Mouse (Mus musculus): ENCODE measurements around the gene Topors. TPM values are rescaled to one million over a fixed set of nuclear protein-coding genes. Genes with fewer than 3 reads are reported as not detected.

Topors gene
- polyA plus RNA-seq, 1 experiment, result 25.5 TPM

- Histone ChIP-seq H3K27ac (ENCODE audit: insufficient read depth, low read depth, low read length) (no peak overlapping the region), H3K4me1 (ENCODE audit: control insufficient read depth, insufficient read depth, low read length) (peaks cover 16% of the 10 kb centered on the region), H3K4me3 (ENCODE audit: insufficient read depth, low read length) (no peak overlapping the region)
- TF ChIP-seq CTCF (IDR thresholded peaks at IDR 0.05; ENCODE audit: low read depth, low read length) (no peak), POLR2A (IDR thresholded peaks at IDR 0.05; ENCODE audit: borderline replicate concordance, low read depth, low read length) (no peak)
Observed at GRCm38 (mm10) chr4:40236829-40237228, 32.8 kb downstream of the Topors start.

GRCm38 (mm10) chr4:40234256-40234655 is 35.4 kb downstream of the Topors start:
- Histone ChIP-seq H3K4me3 (ENCODE audit: insufficient read depth, low read length) (no peak overlapping the region), H3K27ac (ENCODE audit: insufficient read depth, low read depth, low read length) (no peak overlapping the region), H3K4me1 (ENCODE audit: control insufficient read depth, insufficient read depth, low read length) (peaks cover 13% of the 10 kb centered on the region)
- TF ChIP-seq POLR2A (IDR thresholded peaks at IDR 0.05; ENCODE audit: borderline replicate concordance, low read depth, low read length), result no peak
- no peak for TF ChIP-seq CTCF (IDR thresholded peaks at IDR 0.05; ENCODE audit: low read depth, low read length)

GRCm38 (mm10) chr4:40233062-40233664 is 36.5 kb downstream of the Topors start:
- Histone ChIP-seq H3K27ac (ENCODE audit: insufficient read depth, low read depth, low read length) (no peak overlapping the region), H3K4me1 (ENCODE audit: control insufficient read depth, insufficient read depth, low read length) (peaks cover 9% of the 10 kb centered on the region), H3K4me3 (ENCODE audit: insufficient read depth, low read length) (no peak overlapping the region)
- TF ChIP-seq CTCF (IDR thresholded peaks at IDR 0.05; ENCODE audit: low read depth, low read length), result no peak
- no peak for TF ChIP-seq POLR2A (IDR thresholded peaks at IDR 0.05; ENCODE audit: borderline replicate concordance, low read depth, low read length)

- Histone ChIP-seq H3K4me3 (ENCODE audit: insufficient read depth, low read length) (no peak overlapping the region), H3K4me1 (ENCODE audit: control insufficient read depth, insufficient read depth, low read length) (peaks cover 5% of the 10 kb centered on the region; the same call in 1 of the 2 replicates), H3K27ac (ENCODE audit: insufficient read depth, low read depth, low read length) (no peak overlapping the region)
- TF ChIP-seq POLR2A (IDR thresholded peaks at IDR 0.05; ENCODE audit: borderline replicate concordance, low read depth, low read length) (no peak), CTCF (IDR thresholded peaks at IDR 0.05; ENCODE audit: low read depth, low read length) (no peak)
Observed at GRCm38 (mm10) chr4:40229723-40230122, 39.9 kb downstream of the Topors start.

GRCm38 (mm10) chr4:40227886-40228285 is 41.8 kb downstream of the Topors start:
- no peaks in the 10 kb centered on the region for H3K4me1 ChIP-seq (ENCODE audit: control insufficient read depth, insufficient read depth, low read length)
- no peak for TF ChIP-seq POLR2A (IDR thresholded peaks at IDR 0.05; ENCODE audit: borderline replicate concordance, low read depth, low read length)
- no peak for TF ChIP-seq CTCF (IDR thresholded peaks at IDR 0.05; ENCODE audit: low read depth, low read length)
- no peak overlapping the region for H3K4me3 ChIP-seq (ENCODE audit: insufficient read depth, low read length)
- H3K27ac ChIP-seq (ENCODE audit: insufficient read depth, low read depth, low read length), result no peak overlapping the region

GRCm38 (mm10) chr4:40227131-40227530 is 42.5 kb downstream of the Topors start:
- TF ChIP-seq CTCF (IDR thresholded peaks at IDR 0.05; ENCODE audit: low read depth, low read length), result no peak
- no peak for TF ChIP-seq POLR2A (IDR thresholded peaks at IDR 0.05; ENCODE audit: borderline replicate concordance, low read depth, low read length)
- H3K27ac ChIP-seq (ENCODE audit: insufficient read depth, low read depth, low read length), result no peak overlapping the region
- no peak overlapping the region for H3K4me3 ChIP-seq (ENCODE audit: insufficient read depth, low read length)
- no peaks in the 10 kb centered on the region for H3K4me1 ChIP-seq (ENCODE audit: control insufficient read depth, insufficient read depth, low read length)

GRCm38 (mm10) chr4:40226095-40226494 is 43.6 kb downstream of the Topors start:
- Histone ChIP-seq H3K27ac (ENCODE audit: insufficient read depth, low read depth, low read length) (no peak overlapping the region), H3K4me1 (ENCODE audit: control insufficient read depth, insufficient read depth, low read length) (no peaks in the 10 kb centered on the region), H3K4me3 (ENCODE audit: insufficient read depth, low read length) (no peak overlapping the region)
- no peak for TF ChIP-seq CTCF (IDR thresholded peaks at IDR 0.05; ENCODE audit: low read depth, low read length)
- TF ChIP-seq POLR2A (IDR thresholded peaks at IDR 0.05; ENCODE audit: borderline replicate concordance, low read depth, low read length), result no peak

GRCm38 (mm10) chr4:40221876-40222585 is 47.6 kb downstream of the Topors start:
- TF ChIP-seq POLR2A (IDR thresholded peaks at IDR 0.05; ENCODE audit: borderline replicate concordance, low read depth, low read length) (no peak), CTCF (IDR thresholded peaks at IDR 0.05; ENCODE audit: low read depth, low read length) (no peak)
- H3K4me3 ChIP-seq (ENCODE audit: insufficient read depth, low read length), result no peak overlapping the region
- no peak overlapping the region for H3K27ac ChIP-seq (ENCODE audit: insufficient read depth, low read depth, low read length)
- no peaks in the 10 kb centered on the region for H3K4me1 ChIP-seq (ENCODE audit: control insufficient read depth, insufficient read depth, low read length)

GRCm38 (mm10) chr4:40221004-40221760 is 48.5 kb downstream of the Topors start:
- H3K27ac ChIP-seq (ENCODE audit: insufficient read depth, low read depth, low read length), result no peak overlapping the region

GRCm38 (mm10) chr4:40220437-40220836 is 49.2 kb downstream of the Topors start:
- Histone ChIP-seq H3K4me3 (ENCODE audit: insufficient read depth, low read length) (no peak overlapping the region), H3K27ac (ENCODE audit: insufficient read depth, low read depth, low read length) (no peak overlapping the region), H3K4me1 (ENCODE audit: control insufficient read depth, insufficient read depth, low read length) (no peaks in the 10 kb centered on the region)
- TF ChIP-seq CTCF (IDR thresholded peaks at IDR 0.05; ENCODE audit: low read depth, low read length) (no peak), POLR2A (IDR thresholded peaks at IDR 0.05; ENCODE audit: borderline replicate concordance, low read depth, low read length) (no peak)

More at GRCm38 (mm10) chr4:40221004-40221760, 48.5 kb downstream of the Topors start:
- no peak overlapping the region for H3K4me3 ChIP-seq (ENCODE audit: insufficient read depth, low read length)
- H3K4me1 ChIP-seq (ENCODE audit: control insufficient read depth, insufficient read depth, low read length), result no peaks in the 10 kb centered on the region
- no peak for TF ChIP-seq CTCF (IDR thresholded peaks at IDR 0.05; ENCODE audit: low read depth, low read length)
- TF ChIP-seq POLR2A (IDR thresholded peaks at IDR 0.05; ENCODE audit: borderline replicate concordance, low read depth, low read length), result no peak
